Mouse (Mus musculus): Measurements from ENCODE around the gene Gm20929.
"Not testable (repeated sequence)": the region's sequence is repeated elsewhere in the genome, so short reads cannot be mapped to it uniquely, and the experiment has no call there.

Gm20929 gene

GRCm38 (mm10) chrY:53843649-53844048 lies at the start of gene Gm20929:
Gm20929 (plus strand) TSS chrY:53843949.
- not testable (repeated sequence) for DNase-seq (ENCODE audit: low spot score in 2 of 2)
